Mouse (Mus musculus) G1E (cell line): Measurements from ENCODE around the gene Aak1. TPM values are rescaled to one million over a fixed set of nuclear protein-coding genes. Genes with fewer than 3 reads are reported as not detected.

Source experiments
- ATAC-seq: 2 replicates; pipeline ENCODE4 v1.8.0; 2016; ENCODE audit warnings: mild to moderate bottlenecking; ENCODE audit not compliant: insufficient number of reproducible peaks, poor library complexity, low FRiP score, severe bottlenecking; ENCODE audit errors: extremely low read depth
- DNase-seq: peaks from one replicate; pipeline ENCODE4 v3.0.0; 2012; ENCODE audit warnings: low spot score
- H3K27me3 ChIP-seq: 2 replicates; pipeline ENCODE4 v1.6.1; 2012; ENCODE audit warnings: mild to moderate bottlenecking, low read length, inconsistent platforms; ENCODE audit not compliant: insufficient read depth
- H3K36me3 ChIP-seq: replicated peaks from 2 replicates; pipeline ENCODE3; 2012; ENCODE audit warnings: mild to moderate bottlenecking, inconsistent platforms
- H3K4me1 ChIP-seq: 2 replicates; pipeline ENCODE4 v1.6.1; 2012; ENCODE audit warnings: low read depth, low read length, inconsistent platforms, mixed read lengths; ENCODE audit not compliant: insufficient read depth
- H3K4me3 ChIP-seq: 2 replicates; pipeline ENCODE4 v1.5.1; 2012; ENCODE audit warnings: low read depth, mild to moderate bottlenecking, inconsistent platforms, low read length, moderate library complexity, mixed read lengths
- H3K9me3 ChIP-seq: replicated peaks from 2 replicates; pipeline ENCODE4 v1.6.1; 2012; ENCODE audit warnings: inconsistent platforms
- CTCF ChIP-seq: IDR thresholded peaks from 2 replicates; pipeline ENCODE4 v1.5.1; 2012; ENCODE audit warnings: low read depth, low read length, inconsistent platforms, mixed read lengths
- GATA1 ChIP-seq: IDR thresholded peaks from 2 replicates; pipeline ENCODE4 v1.6.1; 2012; ENCODE audit warnings: borderline replicate concordance, low read length, inconsistent platforms, mixed read lengths
- GATA2 ChIP-seq: IDR thresholded peaks from 2 replicates; pipeline ENCODE4 v1.6.1; 2012; ENCODE audit warnings: low read depth, low read length, inconsistent platforms, borderline replicate concordance
- POLR2AphosphoS5 ChIP-seq: IDR thresholded peaks from 2 replicates; pipeline ENCODE4 v1.6.1; 2012; ENCODE audit warnings: low read depth, low read length, inconsistent platforms; ENCODE audit not compliant: insufficient replicate concordance
- TAL1 ChIP-seq: conservative IDR thresholded peaks from 2 replicates; pipeline ENCODE4 v1.6.1; 2012; ENCODE audit warnings: low read depth, low read length, inconsistent platforms, mixed read lengths
- polyA plus RNA-seq: library from polyadenylated mRNA; stranded (reverse); fragments of >175 nt; gene quantifications from 2 replicates; pipeline ENCODE4 v1.2.3, GENCODE M21; 2012
- total RNA-seq, 2 experiments: library from RNA; stranded (forward) in 1 of 2; stranded (reverse) in 1 of 2; fragments of 200-1000 nt in 1 of 2; fragments of >200 nt in 1 of 2; fragmentation: Nextera tagmentation in 1 of 2; gene quantifications; 2 replicates each; pipeline ENCODE4 v1.2.3; 2014 to 2017

Gene Aak1
- total and polyA plus RNA-seq, 3 experiments: 14.6 to 181 (median 41.0) TPM

- Histone ChIP-seq H3K4me3 (no peak overlapping the region), H3K27me3 (no peaks in the 10 kb centered on the region), H3K4me1 (no peaks in the 10 kb centered on the region), H3K9me3 (no peaks in the 10 kb centered on the region), H3K36me3 (peaks cover 80% of the 10 kb centered on the region)
- ATAC-seq (no peak), DNase-seq (no peak)
- no peak for TF ChIP-seq CTCF
- TF ChIP-seq POLR2AphosphoS5: no peak
- no peak for TF ChIP-seq TAL1
- no peak for TF ChIP-seq GATA2
- TF ChIP-seq GATA1: no peak
Observed at GRCm38 (mm10) chr6:86939797-86940196, 90.5 kb downstream of the Aak1 start.

- Histone ChIP-seq H3K36me3 (peaks cover 80% of the 10 kb centered on the region), H3K27me3 (no peaks in the 10 kb centered on the region), H3K9me3 (no peaks in the 10 kb centered on the region), H3K4me3 (no peak overlapping the region), H3K4me1 (no peaks in the 10 kb centered on the region)
- DNase-seq (no peak), ATAC-seq (no peak)
- TF ChIP-seq GATA2: no peak
- no peak for TF ChIP-seq TAL1
- TF ChIP-seq GATA1: no peak
- TF ChIP-seq POLR2AphosphoS5: no peak
- TF ChIP-seq CTCF: no peak
Observed at GRCm38 (mm10) chr6:86940966-86941365, 91.6 kb downstream of the Aak1 start.

GRCm38 (mm10) chr6:86947100-86947499 lies 97.8 kb downstream of the Aak1 start:
- TF ChIP-seq TAL1 (no peak), CTCF (no peak), POLR2AphosphoS5 (no peak), GATA2 (no peak), GATA1 (no peak)
- no peaks in the 10 kb centered on the region for H3K27me3 ChIP-seq
- H3K4me1 ChIP-seq: peaks cover 5% of the 10 kb centered on the region; the same call in 1 of the 2 replicates
- DNase-seq (no peak), ATAC-seq (no peak)
- H3K4me3 ChIP-seq: no peak overlapping the region
- H3K9me3 ChIP-seq: no peaks in the 10 kb centered on the region
- peaks cover 85% of the 10 kb centered on the region for H3K36me3 ChIP-seq

GRCm38 (mm10) chr6:86948746-86949145 lies 99.4 kb downstream of the Aak1 start:
- no peaks in the 10 kb centered on the region for H3K27me3 ChIP-seq
- TF ChIP-seq GATA2 (no peak), CTCF (no peak), GATA1 (no peak)
- H3K9me3 ChIP-seq: no peaks in the 10 kb centered on the region
- DNase-seq (no peak), ATAC-seq (no peak)
- peaks cover 5% of the 10 kb centered on the region; the same call in 1 of the 2 replicates for H3K4me1 ChIP-seq
- H3K36me3 ChIP-seq: peaks cover 88% of the 10 kb centered on the region
- H3K4me3 ChIP-seq: no peak overlapping the region

- H3K9me3 ChIP-seq: no peaks in the 10 kb centered on the region
- no peak overlapping the region for H3K4me3 ChIP-seq
- H3K27me3 ChIP-seq: no peaks in the 10 kb centered on the region
- ATAC-seq (no peak), DNase-seq (no peak)
- peaks cover 5% of the 10 kb centered on the region; the same call in 1 of the 2 replicates for H3K4me1 ChIP-seq
- TF ChIP-seq GATA1: no peak
- no peak for TF ChIP-seq POLR2AphosphoS5
- no peak for TF ChIP-seq GATA2
- TF ChIP-seq CTCF: no peak
- no peak for TF ChIP-seq TAL1
- H3K36me3 ChIP-seq: peaks cover 88% of the 10 kb centered on the region
Observed at GRCm38 (mm10) chr6:86950141-86950540, 100.8 kb downstream of the Aak1 start.

GRCm38 (mm10) chr6:86950733-86951255 lies 101.5 kb downstream of the Aak1 start:
- H3K9me3 ChIP-seq: no peaks in the 10 kb centered on the region
- ATAC-seq (no peak), DNase-seq (no peak)
- H3K36me3 ChIP-seq: peaks cover 89% of the 10 kb centered on the region
- no peaks in the 10 kb centered on the region for H3K27me3 ChIP-seq
- TF ChIP-seq GATA2: no peak
- TF ChIP-seq CTCF: no peak
- TF ChIP-seq TAL1: no peak
- no peak for TF ChIP-seq POLR2AphosphoS5
- no peak for TF ChIP-seq GATA1
- peaks cover 7% of the 10 kb centered on the region; the same call in 1 of the 2 replicates for H3K4me1 ChIP-seq
- H3K4me3 ChIP-seq: no peak overlapping the region

- Histone ChIP-seq H3K9me3 (no peaks in the 10 kb centered on the region), H3K4me3 (no peak overlapping the region), H3K36me3 (peaks cover 77% of the 10 kb centered on the region), H3K4me1 (peaks cover 9% of the 10 kb centered on the region), H3K27me3 (no peaks in the 10 kb centered on the region)
- DNase-seq (no peak), ATAC-seq (no peak)
- TF ChIP-seq GATA2 (no peak), CTCF (no peak), POLR2AphosphoS5 (no peak), TAL1 (no peak), GATA1 (no peak)
Observed at GRCm38 (mm10) chr6:86955741-86956140, 106.4 kb downstream of the Aak1 start.
